Mouse (Mus musculus) kidney, postnatal 25 days (tissue): Measurements from ENCODE around the gene Tnf.

ENCODE experiments used
- DNase-seq, 2 experiments: peaks; one replicate each; pipeline ENCODE4 v3.0.0; 2021; ENCODE audit warnings: mixed read lengths in 2 of 2

Tnf gene

DNA sequence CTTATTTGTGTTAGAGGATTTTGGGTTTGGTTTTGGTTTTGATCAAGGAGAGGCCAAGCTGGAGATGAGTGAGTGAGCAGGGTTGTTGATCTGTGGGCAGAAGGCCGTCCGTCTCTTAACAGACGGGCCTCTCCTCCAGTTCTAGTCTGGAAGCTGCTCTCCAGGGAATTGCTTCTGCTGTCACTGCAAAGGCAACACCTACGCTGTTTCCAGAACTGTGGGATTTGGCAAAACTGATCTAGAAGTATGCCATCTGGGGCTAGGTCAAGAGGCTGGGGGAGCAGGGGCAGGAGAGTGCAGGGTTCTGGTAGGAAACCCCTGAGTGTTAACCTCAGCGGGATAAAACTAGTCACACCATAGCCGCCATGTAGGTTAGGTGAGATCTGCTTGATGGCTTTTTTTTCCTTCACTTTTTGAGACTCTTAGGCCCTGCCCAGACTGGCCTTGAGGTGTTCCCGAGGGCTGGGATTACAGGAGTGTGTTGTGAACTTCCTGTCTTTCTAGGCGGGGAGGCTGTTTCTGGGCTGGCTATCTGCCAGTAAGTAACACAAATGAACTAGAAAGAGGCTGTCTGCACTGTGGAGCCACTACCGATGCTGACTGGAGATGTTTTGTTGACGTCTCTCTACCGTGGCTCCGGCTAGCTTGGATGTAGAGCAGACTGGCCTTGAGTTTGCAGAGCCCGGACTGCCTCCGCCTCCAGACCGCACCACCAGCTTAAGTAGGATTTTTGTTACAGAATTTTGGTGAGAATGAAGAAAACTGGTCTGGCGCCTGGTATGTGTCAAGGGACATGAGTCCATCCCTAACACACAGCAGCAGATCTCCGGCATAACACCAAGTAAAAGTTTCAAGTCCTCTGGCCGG is 31.5 kb upstream of the Tnf start, which contains the start of gene Atp6v1g2:
Atp6v1g2 (plus strand) TSS at position 547 of the 867 bp plus-strand sequence.
- peak in 1 of 2 experiments; percentile 66 for DNase-seq

DNA sequence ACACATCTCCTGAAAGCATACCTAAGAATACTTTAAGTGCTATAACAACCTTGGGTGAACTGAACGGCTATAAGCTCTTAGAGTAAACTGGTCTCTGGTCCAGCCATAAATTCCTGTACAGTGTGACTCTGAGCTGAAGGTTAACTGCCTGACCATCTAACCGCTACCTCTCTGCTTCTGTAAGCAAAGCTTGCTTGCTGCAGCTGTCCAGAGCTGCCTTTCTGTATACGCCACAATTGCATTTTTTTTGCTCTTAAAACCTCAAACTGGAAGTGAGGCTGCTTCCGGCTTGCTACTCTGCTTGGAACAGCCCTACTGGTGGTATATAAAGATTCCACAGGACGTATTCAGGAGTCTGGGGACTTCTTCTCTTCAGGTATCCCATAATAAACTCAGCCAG is 30.9 kb upstream of the Tnf start:
- DNase-seq = no peak

DNA sequence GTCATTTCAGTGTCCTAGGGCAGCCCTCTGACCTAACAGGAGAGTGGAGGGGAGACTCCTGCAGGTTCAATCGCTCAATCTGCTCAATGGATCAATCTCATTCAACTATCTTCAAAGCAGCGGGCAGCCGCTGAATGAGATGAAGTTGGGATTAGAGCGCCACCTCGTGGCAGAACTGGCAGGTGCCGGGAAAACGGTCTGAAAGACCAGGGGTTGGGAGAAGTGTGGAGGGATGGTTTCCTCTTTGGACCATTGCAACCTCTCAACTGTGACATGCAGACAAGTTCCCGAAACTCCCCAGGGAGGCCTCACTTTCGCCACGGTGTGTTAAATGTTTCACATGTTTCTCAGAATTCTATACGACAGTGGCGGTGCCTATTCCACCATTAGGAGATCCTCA is 30.2 kb upstream of the Tnf start:
- peak; percentile 82 to 91 for DNase-seq

DNA sequence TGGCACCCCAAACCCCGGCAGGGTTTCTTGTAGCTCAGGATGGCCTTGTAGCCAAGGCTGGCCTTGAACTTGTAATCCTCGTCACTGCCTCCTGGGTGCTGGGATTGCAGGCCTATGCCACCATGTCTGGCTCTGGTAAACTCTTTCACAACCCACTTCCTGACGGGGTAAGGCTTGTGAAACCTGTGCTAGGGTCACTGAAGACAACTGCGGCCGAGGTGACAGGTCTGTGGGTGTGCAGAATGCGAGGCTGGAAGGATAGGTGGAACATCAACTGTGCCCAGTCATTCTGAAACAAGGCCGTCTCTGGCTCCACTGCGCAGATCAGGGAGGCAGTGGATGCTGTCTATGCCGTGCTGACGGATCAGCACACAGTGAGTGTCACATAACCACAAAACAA is 29.2 kb upstream of the Tnf start:
- peak in 1 of 2 experiments; percentile 35 for DNase-seq

DNA sequence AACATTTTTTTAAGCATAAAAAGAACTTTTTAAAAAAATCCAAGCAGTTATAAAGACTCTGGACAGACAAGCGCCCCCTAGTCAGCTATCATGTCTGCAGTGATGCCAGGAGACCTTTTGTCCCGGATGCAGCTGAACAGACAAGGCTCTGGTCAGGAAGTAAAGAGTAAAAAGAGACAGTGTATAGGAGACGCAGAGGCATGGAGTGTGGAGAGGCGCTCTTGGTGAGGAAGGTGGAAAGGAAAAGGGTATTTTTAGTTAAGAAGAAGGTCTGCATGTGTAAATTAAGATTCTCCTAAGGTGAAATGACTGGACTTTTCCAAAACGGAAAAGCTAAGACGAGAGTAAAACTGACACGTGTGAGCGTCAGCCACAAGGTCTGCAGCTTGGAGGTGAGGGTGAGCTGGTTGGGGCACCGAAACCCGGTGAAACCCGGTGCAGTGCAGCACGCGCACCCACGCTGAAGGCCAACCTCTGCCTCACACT is 24.8 kb upstream of the Tnf start:
- peak; percentile 45 to 55 for DNase-seq

DNA sequence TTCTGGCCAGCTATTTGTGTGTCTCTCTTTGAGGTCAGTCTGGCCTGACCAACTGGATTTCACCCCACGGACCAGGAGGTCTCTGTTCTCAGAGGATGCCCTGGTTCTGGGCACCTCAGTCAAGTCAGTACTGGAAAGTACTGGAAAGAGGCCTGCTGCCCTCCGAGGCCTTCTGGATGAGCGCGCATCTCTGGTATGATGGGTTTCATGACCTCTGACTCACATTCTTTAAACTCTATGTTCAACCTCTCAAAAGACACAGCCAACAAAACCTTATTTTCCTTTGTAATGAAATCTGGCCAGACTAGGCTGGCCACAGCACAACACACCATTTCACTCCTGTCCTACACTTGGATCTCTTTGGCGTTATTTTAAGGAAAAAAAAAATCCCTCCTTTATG is 23.6 kb upstream of the Tnf start:
- DNase-seq = no peak

DNA sequence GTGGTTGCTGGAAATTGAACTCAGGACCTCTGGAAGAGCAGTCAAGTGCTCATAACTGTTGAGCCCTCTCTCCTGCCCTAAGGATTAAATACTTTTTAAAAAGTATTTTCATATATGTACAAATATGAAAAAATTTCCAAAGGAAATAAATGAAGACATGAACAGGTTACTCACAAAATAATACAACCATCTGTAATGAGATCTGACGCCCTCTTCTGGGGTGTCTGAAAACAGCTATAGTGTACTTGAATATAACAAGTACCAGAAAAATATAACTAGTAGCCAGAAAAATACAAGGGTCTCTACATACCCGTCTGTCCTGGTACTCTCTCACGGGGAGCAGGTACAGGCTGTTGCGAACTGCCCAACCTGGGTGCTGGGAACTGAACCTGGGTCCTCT is 22.8 kb upstream of the Tnf start:
- DNase-seq = no peak

DNA sequence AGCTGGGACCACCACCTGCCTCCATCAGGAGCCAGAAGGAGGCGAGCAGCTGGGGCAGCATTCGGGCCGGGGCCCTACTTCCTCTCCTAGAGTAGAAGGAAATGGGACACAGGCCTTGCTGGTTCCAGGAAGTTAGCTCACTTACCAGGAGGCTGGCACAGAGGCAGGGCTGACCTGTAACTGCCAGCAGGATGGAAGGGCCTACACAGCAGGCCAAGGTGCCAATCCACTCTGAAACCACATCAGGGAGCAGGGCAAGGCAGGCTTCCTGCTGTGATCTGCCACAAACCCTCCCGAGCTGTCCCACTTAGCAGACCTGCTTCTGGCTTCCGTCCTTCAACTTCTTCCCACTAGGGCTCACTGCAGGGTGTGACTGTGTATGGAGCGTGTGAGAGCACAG is 20.5 kb upstream of the Tnf start:
- peak in 1 of 2 experiments; percentile 60 for DNase-seq

DNA sequence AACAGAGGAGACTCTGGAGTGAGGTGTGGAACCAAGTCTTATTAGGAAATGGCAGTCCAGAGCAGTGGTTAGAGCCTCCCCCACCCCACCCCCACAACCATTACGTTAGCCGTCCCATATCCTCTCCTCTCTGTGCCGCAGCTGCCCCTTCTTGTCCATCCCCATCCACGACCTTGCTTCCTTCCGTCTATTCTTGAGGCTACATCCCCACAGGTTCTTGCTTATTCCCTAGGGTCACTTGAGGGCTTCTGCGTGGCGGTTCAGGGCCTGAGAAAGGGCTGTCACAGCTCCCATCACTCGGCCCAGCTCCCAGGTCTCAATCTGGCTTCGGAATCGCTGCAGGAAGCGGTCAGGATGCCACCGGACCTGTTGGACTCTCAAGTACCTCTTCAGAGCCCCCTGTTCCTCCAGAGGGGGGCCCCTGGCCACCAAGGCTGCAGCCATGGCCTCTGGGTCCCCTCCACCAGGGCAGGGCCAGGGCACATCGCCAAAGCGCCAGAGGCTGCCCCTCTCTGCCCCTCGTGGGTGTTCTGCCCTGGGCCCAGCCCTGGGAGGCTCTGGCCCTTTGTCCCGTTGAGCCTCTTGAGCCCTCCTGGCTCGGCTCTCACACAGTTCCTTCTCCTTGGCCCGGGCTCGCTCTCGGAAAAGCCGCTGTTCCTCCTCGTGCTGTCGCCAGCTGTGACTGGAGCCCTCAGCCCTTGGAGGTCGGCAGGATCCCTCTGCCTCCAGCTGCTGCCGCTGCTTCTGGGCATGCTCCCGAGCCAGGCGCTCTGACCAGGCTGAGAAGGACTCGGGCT is 18.5 kb upstream of the Tnf start, which contains the start of gene Gm16181:
Gm16181 (plus strand) TSS at position 679 of the 797 bp plus-strand sequence.
- peak; percentile 38 to 64 for DNase-seq

DNA sequence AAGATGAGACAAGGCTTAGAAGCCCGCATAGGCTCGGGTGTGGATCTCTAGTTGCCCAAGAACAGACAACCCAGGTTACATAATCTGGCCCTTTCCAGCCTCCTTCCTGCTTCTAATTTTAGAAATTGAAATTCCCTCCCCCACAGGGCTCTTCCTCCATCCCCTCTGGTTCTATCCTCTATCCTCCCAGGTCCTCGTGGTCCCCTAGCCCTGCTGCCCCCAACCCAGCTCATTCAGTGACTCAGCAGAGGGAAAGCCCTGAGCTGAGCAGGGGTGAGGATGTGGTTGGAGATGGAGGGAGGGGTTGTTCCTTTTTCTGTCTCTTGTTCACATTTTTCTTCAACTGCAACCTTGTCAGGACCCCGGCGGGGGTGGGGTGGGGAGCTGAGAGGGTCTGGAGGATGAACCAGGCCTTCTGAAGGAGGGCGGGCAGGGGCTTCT is 17.8 kb upstream of the Tnf start:
- no peak for DNase-seq

DNA sequence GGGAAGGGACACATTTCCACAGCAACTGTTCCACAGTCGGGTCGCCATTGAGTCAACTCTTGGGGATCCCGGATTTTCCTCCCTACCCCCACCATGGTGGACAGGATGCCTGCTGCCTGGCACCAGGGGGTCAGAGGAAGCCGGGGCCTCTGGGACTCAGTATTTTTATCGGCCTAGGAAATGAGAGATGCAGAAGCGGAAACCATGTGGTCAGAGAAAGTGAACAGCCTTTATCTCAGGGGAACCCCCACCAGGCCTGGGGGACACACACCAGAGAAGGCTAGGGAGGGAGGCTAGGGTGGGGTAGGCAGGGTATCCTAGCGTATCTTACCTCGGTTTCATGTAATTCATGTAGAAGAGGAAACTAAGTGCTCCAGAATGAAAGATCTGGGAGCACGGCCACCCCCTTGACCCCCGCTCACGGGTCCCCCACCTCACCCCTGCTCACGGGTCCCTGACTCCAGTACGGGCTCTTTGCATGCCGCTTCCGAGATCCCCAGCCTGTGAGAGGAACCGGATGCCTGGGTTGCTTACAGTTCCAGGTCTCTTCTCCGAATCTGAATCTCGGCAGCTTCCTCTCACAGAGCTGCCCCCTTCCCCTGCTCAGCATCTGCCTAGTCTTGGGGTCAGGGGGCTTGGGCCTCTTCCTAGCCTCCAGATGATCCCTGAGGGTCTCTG is 16.8 kb upstream of the Tnf start:
- peak; percentile 49 to 76 for DNase-seq

DNA sequence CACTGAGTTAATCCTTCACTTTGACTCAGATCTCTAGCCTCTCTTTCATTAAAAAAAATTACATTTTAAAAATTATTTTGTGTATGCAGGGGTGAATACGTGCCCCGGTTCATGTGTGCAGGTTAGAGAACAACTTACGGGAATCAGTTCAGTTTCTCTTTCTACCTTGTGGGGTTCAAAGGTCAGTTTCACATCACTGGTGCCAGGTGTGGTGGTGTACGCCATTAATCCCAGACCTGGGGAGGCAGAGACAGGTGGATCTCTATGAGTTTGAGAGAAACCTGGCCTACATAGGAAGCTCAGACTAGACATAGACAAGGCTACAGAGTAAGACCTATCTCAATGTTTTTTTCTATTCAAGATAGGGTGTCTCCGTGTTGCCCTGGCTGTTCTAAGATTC is 11.3 kb upstream of the Tnf start:
- no peak for DNase-seq

DNA sequence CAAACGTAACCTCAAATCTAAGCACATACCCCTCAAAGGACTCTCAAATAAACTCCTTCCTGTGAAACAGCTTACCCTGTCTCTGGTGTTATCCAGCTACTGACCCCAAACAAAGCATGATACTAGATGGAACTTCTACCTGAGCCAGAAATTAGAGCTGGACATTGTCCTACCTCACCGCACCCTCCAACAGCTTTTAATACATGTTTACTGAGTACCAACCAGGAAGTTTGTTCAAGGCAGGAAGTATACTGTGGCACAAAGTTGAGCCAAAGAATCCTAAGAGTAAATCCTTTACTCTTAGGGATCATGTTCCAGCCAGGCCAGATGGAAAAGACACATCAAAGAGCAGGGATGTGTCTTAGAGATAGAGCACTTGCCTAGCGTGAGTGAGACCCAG is 8.8 kb upstream of the Tnf start:
- DNase-seq = no peak

DNA sequence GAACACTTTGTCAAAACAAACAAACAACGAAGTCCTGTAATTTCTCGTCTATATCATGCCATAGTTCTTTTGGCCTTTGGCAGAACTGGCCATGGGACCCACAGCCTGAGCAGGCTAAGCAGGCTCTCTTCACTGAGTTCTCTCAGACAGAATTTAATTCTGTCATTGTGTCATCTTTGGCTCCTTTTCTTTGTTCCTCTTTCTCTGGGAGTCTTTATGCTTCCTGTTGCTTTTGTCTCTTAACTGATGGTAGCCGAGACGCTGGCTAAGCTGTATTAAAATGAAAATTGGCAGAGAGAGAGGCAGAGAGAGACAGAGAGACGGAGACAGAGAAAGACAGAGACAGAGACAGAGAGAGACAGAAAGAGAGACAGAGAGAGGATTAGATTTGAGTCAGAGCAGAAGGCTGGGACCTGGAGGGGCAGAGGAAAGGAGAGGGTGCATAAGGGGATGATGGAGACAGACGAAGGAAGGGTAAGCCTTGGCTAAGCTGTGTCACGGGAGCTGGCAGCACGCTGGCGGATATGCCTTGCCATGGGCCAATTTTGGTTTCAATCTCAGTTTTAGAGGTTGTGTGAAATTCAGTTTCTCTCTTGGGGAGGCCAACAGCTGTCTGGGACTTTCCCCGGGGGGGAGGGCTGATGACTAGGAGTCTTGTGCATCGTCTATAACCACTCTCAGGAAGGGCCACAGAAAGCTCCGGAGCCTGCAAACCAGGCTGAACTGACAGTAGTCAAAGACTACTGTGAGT is 8.2 kb upstream of the Tnf start:
- DNase-seq = no peak

DNA sequence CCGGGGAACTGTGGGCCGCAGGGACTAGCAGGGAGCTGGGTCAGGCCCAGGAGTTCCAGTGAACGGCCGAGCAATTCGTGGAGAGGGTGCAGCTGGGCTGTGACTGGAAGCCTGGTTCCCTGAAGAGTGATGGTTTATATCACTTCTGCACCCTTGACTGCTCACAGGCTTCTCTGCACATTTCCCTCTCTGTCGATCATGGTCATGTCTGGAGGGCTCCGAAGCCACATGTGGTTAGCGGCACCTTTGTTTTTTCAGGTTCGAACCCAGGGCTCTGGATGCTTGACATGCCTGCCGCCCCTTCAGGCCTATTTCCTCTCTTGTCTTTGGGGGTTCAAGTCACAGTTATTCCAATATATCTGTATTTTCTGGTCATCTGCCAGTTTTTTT is 3.6 kb upstream of the Tnf start:
- DNase-seq = no peak

DNA sequence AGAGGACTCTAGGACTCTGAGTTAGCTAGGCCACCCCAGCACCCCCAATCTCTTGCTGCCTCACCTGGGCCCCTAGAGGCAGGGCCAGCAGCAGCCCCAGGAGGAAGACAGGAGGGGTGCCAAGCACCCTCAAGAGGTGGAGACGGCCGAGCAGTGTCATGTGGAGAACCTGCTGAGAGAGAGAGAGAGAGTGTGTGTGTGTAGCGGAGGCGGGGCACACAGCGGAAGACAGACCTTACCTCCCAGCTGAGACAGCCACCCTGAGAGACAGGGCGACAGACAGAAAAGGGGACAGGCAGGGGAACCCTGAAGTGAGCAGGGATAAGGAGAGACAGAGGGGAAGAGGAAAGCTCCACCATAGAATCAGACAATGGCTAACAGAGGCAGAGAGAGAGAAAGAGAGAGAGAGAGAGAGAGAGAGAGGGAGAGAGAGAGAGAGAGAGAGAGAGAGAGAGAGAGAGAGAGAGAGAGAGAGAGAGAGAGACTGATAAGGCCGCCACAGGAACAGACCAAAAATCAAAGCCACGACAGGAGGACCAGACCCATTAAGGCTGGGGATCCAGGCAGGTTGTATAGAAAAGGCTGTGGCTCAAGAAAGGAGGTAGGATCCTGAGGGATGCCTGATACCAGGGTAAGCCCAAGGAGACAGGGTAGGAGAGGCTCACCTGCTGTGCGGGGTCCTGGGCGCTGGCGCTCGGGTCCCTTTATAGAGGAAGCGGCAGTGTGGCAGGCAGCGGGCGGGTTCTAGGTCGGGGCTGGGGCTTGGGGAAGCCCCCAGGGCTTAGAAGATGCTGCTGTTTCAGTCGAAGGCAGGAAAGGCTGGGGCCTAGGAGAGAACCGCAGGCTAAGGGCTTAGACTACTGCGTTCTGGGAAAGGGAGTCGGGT is 2.9 kb upstream of the Tnf start, which contains the start of gene Lta:
Lta (minus strand) TSS at position 858 of the 886 bp plus-strand sequence.
- no peak for DNase-seq

DNA sequence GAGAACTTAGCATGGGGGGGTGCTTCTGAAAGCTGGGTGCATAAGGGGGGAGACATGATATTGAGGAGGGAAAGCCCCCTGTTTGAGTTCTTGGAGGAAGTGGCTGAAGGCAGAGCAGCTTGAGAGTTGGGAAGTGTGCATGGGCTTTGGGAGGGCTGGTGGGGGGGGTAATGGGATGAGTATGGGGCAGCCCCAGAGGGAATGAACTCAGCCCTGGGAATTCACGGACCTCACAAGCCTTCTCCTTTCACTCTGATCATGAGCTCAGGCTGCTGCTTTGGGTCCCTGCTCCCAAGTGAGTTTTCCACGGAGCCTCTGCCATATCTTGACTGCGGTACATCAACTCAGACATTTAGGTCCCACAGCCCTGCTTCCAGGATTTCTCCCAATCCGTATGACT is 635 bp upstream of the Tnf start:
- no peak for DNase-seq

DNA sequence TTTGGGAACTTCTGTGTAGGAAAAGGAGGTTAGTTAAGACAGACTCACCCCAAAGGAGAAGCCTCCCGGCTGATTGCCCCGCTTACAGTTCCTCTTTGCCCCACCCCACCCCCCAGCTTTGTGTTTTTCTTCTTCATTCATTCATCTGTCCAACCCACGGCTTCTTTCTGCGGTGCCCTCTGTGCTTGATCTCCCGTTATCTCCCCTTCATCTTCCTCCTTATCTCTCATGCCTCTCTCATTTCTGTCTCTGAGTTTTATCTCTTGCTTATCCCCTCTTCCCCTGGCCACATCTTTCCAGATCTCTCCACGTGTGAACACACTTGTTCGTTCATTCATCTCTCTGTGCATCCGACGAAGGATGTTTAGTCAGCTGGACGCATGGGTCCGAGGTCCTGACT is 679 bp downstream of the Tnf start:
- no peak for DNase-seq

DNA sequence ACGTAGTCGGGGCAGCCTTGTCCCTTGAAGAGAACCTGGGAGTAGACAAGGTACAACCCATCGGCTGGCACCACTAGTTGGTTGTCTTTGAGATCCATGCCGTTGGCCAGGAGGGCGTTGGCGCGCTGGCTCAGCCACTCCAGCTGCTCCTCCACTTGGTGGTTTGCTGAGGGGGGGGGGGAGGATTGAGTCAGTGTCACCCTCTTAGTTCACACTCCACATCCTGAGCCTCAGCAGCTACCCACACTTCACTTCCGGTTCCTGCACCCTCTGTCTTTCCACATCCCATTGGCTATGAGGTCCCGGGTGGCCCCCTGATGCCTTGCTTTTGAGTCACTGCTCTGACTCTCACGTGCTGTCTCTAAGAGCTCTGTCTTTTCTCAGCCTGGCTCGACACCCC is 1.4 kb downstream of the Tnf start:
- no peak for DNase-seq

DNA sequence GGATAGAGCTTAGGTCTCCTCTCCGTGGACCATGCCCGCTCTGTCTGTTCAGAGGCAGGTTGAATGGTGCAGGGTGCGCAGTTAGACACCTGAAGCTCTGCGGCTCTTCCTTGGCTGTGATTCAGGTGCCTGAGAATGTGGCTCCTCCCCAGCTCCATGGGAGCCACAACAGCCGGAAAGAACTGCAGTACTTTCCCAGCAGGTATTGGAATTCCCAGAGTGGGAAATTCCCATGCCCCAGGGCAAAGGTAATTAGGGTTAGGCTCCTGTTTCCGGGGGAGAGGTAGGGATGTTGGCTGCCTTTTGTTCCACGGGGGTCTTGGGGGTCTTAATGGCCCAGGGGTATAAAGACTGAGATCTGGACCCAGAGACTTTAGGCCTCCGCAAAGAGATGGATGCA is 2.9 kb downstream of the Tnf start:
- no peak for DNase-seq

DNA sequence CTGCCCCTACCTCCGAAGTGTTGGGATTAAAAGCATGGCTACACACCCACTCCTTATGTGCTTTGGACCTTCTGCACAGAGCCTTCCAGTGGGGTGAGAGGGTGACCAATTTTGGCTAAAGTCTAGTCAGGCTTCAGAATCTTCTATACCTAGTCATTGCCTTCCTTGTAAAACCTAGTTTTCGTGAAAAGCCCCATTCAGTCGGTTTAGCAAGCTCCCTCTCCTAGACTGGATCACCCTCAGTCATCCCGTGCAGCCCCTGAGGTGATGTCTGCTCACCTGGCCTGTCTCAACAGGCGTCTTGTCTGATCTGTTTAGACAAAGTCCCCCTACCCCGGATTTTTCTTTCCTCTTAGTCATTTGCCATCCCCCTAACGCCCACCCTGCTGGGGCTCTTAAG is 3.8 kb downstream of the Tnf start:
- no peak for DNase-seq
